Mouse (Mus musculus) ovary, postnatal 36 days (tissue): ENCODE data around the gene Adrb1.

ENCODE experiments used
- DNase-seq: peaks from one replicate; pipeline ENCODE4 v3.0.0; 2022; ENCODE audit warnings: low spot score, mixed read lengths

Adrb1 gene

DNA sequence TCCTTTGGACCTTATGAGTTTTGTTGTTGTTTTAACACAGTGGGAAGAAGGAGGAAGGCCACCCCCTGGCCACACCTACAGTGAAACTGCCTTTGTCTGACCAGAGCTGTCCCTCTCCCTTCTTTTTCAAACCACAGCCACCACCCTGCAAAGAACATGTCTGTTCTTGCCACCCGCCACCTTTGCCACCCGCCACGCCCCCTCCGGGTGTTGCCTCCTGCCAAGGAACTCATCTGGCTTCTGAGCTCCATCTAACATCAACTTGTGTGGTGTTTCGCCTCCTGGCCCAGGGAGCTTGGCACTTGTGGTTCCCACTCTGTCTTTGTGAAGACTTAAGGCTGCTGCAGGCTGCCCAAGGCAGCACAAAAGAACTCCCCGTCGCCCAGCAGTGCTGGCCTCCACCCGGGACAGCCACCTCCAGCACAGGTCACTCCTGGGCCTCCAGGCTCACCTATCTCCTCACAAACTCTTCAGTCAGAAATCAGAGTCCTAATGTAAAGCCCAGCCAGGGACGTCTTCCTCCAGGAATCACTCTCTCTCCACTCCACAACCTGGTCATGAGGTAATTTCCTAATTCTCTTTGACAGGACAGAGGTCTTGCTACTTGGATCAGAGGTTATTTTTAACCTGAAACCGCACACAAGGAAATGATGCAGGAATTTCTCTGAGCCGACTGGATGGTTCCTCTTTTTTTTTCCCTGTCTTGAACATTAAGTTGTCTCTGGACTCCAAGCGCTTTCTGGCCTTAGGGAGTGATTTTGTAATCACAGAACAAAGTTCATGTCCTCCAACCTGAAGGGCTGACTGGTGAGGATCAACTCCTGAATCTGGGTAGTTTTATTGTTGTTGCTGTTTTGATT is 18.5 kb upstream of the Adrb1 start:
- DNase-seq = no peak

DNA sequence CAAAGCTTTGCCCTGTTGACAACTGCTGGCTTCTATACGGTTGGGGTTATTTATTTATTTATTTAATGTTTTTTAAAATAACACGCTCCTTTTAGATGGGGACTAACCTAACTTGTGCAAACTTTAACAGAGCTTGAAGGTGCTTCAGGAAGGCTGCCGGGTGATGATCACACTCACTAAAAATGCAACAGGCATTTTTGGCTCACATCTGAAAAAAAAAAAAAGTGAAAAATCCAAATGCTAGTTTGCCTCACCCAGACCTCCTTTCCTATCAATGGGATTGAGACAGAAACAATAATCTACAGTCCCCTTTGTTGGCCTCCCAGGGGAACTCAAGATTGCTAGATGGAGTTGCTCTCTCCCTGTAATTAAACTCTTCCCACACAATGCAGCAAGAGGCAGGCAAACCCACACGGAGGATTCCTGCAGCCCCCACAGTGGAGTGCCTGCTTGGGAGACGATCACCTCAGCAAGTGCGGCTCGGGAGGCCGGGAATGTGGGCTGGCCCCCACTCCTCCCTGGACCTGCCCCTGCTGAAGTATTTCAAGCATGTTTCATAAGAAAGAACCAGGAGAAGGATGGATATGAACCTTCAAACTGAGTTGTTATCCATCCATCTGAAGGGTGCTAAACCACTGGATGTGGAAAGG is 16.8 kb upstream of the Adrb1 start:
- no peak for DNase-seq

DNA sequence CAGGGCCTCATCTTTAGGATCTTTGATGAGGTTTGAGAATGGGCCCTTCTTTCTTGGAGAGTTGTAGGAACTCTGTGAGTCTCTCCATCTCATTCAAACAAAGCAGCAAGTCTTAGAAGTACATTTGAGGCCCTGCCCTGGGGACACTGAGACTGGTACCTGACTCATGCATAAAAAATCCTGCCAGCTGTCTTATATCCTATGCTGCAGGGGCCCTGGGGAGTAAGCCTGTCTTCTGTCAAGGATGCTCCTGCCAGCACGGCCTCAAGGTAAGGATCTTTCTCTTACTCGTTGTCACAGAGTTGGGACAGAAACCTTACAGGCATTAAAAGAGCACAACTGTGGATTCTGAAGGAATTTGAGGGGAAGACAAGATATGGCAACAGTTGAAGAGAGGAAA is 13.2 kb upstream of the Adrb1 start:
- no peak for DNase-seq

DNA sequence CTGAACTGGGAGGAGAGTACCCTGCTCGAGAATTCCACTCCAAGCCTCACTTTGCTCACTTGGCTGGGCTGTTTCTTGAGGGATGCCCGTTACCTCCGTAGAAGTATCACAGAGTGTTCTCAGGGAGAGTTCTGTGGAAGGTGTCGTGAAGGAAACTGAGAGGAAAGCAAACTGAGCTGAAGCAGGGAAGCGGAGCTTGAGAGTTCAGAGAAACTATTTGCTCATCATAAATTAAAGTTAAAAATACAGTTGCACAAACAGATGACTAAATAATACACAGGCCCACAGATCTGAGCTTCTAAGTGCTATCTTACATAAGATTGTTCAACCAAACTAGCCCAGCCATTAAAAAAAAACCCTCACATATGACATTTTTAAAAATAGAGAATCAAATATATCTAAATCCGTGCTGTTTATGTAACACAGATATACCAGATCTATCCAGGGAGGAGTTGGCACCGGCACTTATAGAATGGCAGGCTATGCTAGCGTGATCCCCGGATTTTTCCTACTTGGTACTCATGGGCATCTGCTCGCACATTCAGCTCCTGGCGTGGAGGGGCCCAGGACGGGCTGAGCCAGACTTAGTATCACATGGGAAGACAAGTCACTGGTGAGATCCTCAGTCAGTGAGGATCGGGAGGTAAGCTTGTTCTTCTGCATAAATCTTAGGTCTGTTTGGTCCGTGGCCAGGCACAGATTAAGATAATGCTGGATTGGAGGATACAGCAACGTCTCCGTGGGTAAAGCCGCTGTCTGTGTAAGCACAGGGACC is 11.7 kb upstream of the Adrb1 start:
- DNase-seq = no peak

DNA sequence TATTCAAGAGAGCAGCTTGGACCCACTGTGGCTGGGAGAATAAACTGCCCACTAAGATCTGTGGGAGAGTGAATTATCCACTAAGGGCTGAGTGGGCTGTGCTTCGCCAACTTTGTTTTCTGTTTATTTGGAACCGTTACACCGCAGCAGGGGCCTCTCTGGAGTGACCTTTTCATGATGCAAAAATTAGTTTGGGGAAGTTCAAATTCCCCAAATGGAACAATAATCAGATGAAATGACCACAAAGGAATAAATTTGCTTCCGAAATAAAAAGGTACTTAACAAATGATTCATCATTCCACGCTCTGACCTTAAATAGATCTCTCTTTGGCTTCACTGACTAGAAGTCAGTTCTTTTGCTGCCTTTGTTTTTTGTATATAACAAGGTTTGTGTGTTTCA is 8.4 kb upstream of the Adrb1 start:
- no peak for DNase-seq

DNA sequence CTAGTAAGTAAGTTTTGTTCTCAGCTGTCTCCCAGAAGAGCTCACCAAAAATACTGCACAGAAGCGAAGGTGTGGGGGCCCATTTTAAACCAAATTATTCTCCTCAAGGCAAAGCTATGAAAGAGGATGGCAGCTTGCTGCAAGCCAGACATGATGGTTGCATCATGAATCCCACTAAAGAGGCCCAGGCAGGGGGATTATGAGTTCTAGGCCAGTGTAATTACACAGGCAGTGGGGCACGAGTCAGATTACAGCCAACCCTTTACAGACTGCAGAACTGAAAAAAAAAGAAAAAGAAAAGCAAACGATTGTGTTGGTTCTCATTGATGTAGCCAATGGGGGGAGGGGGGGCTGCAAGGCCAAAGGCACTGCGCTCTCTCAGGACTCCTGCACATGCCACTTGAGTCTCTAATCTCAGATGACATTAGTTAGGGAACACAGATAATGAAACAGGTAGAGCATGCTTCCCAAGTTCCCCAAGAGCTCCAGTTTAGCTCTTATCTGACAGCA is 7.3 kb upstream of the Adrb1 start:
- DNase-seq = no peak

DNA sequence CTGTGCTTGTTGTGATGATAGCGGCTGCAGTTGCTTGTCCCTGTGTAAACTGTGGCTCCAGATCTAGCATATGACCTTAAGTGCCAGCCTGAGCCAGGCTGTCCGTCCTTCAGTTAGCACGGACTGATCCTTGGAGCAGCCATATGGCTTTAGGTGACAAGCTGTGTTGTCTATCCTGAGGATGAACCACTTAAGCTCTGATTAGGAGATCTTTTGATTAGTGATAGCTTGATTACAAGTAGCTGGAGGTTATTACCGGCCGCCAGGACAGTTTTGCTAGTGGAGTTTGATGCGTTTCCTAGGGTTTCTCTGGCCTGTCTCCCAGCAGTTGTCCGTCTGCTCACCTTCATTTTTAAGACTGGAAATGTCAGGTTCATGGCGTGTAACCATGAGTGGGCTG is 4.0 kb upstream of the Adrb1 start:
- DNase-seq = peak; percentile 15

DNA sequence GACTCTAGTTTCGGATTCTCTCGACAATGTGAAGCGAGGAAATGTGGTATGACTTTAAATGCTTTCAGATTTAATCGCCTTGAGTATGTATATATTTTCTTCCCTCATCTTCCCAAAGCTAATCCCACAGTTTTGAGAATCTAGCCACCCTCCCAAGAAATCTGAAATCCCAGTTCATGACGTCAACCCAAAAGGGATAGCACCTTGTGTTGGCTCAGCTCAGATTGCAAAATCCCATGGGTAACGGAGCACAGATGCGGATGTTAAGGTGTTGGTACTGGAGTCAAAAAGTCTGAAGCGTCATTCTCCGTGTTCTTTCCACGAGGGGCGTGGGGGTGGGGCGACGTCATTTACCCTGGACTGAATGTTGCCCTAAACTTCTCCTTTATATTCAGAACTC is 1.1 kb upstream of the Adrb1 start:
- no peak for DNase-seq

DNA sequence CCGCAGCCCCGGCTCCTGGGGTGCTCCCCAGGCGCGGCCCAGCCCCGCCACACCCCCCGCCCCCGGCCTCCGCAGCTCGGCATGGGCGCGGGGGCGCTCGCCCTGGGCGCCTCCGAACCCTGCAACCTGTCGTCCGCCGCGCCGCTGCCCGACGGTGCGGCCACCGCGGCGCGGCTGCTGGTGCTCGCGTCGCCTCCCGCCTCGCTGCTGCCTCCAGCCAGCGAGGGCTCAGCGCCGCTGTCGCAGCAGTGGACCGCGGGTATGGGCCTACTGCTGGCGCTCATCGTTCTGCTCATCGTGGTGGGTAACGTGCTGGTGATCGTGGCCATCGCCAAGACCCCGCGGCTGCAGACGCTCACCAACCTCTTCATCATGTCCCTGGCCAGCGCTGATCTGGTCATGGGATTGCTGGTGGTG is 300 bp downstream of the Adrb1 start:
- peak; percentile 10 for DNase-seq

DNA sequence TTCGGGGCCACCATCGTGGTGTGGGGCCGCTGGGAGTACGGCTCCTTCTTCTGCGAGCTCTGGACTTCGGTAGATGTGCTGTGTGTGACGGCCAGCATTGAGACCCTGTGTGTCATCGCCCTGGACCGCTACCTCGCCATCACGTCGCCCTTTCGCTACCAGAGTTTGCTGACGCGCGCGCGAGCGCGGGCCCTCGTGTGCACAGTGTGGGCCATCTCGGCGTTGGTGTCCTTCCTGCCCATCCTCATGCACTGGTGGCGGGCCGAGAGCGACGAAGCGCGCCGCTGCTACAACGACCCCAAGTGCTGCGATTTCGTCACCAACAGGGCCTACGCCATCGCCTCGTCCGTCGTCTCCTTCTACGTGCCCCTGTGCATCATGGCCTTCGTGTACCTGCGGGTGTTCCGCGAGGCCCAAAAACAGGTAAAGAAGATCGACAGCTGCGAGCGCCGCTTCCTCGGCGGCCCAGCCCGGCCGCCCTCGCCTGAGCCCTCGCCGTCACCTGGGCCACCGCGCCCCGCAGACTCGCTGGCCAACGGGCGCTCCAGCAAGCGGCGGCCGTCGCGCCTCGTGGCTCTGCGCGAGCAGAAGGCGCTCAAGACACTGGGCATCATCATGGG is 822 bp downstream of the Adrb1 start:
- no peak for DNase-seq

DNA sequence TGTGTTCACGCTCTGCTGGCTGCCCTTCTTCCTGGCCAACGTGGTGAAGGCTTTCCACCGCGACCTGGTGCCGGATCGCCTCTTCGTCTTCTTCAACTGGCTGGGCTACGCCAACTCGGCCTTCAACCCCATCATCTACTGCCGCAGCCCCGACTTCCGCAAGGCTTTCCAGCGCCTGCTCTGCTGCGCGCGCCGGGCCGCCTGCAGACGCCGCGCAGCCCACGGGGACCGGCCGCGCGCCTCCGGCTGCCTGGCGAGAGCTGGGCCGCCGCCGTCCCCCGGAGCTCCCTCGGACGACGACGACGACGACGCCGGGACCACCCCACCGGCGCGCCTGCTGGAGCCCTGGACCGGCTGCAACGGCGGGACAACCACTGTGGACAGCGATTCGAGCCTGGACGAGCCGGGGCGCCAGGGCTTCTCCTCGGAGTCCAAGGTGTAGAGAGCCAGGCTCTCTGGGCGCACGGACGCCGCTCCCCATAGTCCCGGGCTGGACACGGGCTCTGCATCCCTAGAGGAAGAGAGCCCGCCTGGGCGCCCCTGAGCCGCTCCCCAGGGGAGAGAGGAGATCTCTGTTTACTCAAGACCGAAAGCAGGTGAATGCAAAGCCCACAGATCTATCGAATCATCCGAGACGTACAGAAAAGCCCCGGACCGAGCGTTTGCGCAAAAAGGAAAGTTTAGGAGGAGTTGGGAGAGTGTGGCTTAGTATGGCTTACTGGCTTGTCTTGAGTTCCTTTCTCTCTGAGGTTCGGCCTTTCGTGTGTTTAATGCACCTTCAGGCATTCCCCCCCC is 1.5 kb downstream of the Adrb1 start:
- peak; percentile 67 for DNase-seq

DNA sequence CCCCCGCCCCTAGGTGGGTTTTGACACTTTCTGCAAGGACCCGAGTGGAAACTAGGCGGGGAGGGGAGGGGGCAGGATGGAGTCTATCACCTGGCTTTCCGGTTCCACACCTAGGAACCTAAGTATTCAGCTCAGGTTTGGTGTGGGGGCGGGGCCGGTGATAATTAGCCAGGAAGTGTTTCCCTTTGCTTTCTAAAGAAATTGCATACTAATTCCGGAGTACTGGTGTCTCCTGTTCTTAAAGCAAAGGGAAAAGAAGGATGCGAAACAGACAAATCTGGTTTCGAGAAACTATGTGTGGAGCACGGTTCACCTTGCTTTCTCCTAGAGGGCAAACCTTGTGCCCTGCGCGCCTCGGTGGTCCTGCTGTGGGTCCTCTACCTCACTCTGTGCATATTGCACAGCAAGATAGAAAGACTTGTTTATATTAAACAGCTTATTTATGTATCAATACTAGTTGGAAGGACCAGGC is 2.2 kb downstream of the Adrb1 start:
- no peak for DNase-seq

DNA sequence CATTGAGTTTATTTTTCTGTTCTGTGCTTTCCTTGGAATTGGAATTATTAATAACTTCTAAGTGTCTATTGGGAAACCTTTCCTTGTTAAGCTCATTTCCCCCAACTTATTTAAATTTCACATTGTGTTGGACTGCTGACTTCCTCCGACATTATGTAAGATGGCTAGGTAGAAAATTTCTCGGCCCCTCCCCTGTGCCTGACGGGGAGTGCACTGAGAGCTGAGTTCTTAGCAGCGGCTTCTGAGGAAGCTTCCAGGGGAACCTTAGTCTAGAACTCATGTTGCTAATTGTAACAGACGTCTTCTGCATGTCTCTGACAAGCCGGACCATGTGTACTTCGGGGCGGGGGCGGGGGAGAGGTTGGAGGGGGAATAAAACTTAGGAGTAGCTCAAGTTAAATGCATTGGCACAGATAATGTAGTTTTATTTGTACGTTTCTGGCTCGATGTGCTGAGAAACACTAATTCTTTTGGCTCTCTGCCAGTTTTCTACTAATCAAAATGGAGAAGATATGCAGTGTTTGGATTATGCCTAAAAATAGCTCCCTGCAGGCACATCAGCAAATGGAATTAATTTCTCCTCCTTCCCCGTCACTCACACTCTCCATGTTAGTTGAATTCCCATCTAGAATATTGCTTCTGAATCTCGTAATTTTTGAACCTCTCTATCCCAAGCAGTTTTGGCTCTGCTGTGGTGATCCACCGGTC is 5.3 kb downstream of the Adrb1 start:
- DNase-seq = no peak

DNA sequence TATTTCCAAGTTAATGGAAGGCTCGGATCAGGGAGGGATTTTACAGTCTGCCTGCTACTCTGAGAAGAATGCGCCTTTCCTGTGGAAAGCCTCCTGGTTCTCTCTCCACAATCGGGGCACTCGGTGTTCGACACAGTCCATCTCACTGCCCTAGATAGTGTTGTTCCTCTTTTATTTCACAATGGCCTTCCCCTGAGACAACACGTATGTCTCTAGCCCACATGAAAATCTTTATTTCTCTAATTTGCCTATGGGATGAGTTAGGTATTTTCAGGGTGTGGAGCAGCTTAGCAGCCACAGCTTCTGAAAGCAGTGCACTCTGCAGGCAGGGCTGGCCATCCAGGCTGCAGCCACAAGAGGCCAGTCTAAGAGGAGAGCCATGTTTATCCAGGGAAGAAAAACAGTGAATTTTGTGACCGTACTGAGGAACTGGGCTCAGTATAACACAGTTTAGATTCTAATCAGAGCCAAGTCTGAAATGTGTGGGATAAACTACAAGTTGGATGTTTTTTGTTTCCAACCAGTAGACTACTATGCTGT is 12.1 kb downstream of the Adrb1 start:
- no peak for DNase-seq

DNA sequence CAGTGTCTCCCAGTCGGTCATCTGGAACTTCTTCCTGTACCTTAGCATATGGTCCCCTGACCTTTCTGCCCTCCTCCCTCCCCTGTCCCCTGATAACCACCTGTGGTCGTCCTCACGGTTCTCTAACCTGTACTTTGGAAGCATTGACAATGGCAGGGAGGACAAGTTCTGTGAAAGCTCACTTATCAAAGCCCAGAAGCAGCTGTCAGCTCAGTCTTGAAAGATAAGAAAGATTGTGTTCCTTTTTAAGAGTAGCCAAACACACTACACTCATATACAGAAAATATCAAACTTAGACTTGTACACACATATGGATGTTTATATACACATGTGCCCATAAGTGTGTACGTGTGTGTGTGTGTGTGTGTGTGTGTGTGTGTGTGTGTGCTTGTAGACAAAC is 13.7 kb downstream of the Adrb1 start:
- DNase-seq = no peak

DNA sequence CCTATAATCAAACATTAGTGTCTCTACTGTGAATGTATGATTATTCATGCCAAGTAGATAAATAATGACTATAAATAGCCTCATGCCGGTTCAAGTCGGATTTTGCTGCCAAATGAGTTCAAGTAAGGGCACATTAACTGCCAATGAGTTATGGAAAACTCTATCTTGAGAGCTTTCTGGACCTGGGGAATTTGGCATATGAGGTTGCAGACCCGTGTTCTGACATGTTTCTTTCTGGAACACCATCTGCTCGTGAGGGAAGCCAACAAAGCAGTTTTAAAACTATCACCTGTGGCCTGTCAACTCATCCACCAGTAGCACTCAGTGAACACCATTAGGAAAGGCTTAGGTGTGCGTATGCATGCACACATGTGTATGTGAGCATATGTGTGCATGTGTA is 14.3 kb downstream of the Adrb1 start:
- DNase-seq = no peak

DNA sequence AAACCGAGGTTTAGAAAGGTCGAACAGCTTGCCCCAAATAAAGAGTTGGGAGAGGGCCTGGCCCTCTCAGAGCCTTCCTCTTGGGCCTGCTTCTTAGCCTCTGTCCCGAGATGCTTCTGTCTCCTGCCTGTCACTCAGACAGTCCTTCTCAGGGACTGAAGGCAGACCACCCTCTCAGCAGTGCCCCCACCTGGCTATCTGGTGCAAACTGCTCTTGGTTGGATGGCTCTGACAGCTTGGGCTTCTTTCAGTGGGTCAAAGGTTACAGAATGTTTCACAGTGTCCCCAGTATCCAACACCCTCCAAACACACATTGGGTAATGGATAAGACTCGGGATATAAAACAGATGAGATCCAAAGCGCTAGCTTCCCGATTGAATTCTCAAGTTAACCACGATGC is 23.1 kb downstream of the Adrb1 start:
- DNase-seq = no peak

DNA sequence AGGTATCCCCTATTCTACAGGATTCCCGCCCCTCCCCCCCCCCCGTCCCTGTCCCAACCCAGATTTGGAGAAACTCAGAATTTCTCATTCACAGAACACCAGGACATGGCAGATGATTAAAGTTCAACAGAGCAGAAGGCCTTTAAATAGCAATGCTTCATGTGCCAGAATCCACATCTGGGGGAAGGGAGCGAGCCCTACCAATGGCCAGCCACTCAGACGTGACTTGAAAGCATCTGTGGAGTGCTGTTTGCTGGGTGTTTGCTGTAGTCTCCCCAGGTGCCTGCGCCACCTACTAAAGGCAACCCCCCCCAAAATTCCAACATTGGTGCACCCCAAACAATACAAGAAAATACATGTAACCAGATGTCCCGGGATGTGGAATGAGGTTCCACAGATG is 23.5 kb downstream of the Adrb1 start:
- no peak for DNase-seq

DNA sequence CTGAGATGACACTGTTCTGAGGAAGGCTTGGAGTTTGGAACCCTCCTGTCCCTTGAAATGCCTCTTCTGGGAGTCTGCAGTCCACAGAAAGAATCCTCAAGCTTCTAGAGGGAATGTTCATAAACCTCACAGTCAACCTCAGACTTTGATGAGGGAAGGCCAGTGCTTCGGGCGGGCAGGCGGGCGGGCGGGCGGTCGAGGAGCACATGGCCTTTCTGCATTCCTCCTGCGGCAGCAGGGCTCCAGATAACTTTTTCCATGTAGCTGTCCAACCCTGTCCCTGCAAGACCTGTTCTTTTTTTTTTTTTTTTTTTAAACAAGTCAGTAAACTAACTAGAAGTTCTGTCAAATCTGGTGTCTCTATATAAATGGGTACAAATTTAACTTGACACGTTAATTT is 24.6 kb downstream of the Adrb1 start:
- DNase-seq = no peak

DNA sequence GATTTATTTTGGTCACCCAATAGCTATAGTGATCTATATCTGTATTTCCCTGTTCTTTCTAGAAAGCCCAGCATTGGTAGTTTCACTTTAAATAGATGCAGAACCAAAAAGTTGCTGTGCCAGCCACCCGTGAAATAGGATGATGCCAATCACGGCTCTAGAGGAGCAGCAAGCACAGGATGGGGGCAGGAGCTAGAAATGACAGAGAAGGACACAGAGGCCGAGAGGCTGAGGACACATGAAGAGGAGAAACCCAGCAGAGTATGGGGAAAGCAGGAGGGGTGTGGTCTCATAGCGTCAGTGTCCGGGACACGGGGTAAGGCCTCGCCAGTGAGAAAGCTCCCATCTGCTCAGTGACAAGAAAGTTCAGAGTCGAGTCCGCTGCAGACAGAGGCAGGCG is 25.9 kb downstream of the Adrb1 start:
- no peak for DNase-seq
